ENCODE assay signal across 8 mouse cellular contexts in genomic region chr5:138658922-138659321, GRCm38 (mm10). TPM values are rescaled to one million over a fixed set of nuclear protein-coding genes. Genes with fewer than 3 reads are reported as not detected.
DNase-seq lines count a peak whose midpoint lies in the region; ATAC-seq lines count a peak whose summit lies in the region.

No protein-coding gene starts in this region.

- H3K9ac ChIP-seq in liver, embryonic 11.5 days (ENCODE audit: low read depth, low read length) = no peak overlapping the region

- H3K9me3 ChIP-seq in embryonic facial prominence, embryonic 10.5 days = no peaks in the 10 kb centered on the region
- H3K9me3 ChIP-seq in liver, embryonic 11.5 days (ENCODE audit: control insufficient read depth, low read length) = no peaks in the 10 kb centered on the region

- no peaks in the 10 kb centered on the region for H3K36me3 ChIP-seq in embryonic facial prominence, embryonic 10.5 days (replicated peaks)
- no peaks in the 10 kb centered on the region for H3K36me3 ChIP-seq in liver, embryonic 11.5 days (ENCODE audit: control insufficient read depth, insufficient read depth, low read length)

- H3K4me2 ChIP-seq in liver, embryonic 11.5 days = no peak overlapping the region

- no peaks in the 10 kb centered on the region for H3K27me3 ChIP-seq in embryonic facial prominence, embryonic 10.5 days (replicated peaks; ENCODE audit: low read depth, poor library complexity, severe bottlenecking)
- no peaks in the 10 kb centered on the region for H3K27me3 ChIP-seq in liver, embryonic 11.5 days (replicated peaks; ENCODE audit: control insufficient read depth, insufficient read depth, low read length)

- H3K27ac ChIP-seq in embryonic facial prominence, embryonic 10.5 days (replicated peaks) = no peak overlapping the region
- H3K27ac ChIP-seq in liver, embryonic 11.5 days (ENCODE audit: low read depth, low read length) = no peak overlapping the region

- ATAC-seq in liver, embryonic 11.5 days (replicated peaks; ENCODE audit: low FRiP score) = no peak
- peak; percentile 89 for ATAC-seq in neutrophil, adult 5-6 weeks (ENCODE audit: extremely low read depth, insufficient number of reproducible peaks, low FRiP score, poor library complexity, severe bottlenecking)

- peak; percentile 28 for DNase-seq in urinary bladder, postnatal 25 days (ENCODE audit: low spot score)
- no peak for DNase-seq in urinary bladder, adult 2 months (ENCODE audit: low spot score)
- DNase-seq in adrenal gland, postnatal 36 days = peak; percentile 33 to 55
- DNase-seq in embryonic facial prominence, embryonic 10.5 days (ENCODE audit: low spot score) = peak; percentile 75
- DNase-seq in induced T-regulatory cell, adult 2 months (ENCODE audit: low read depth) = peak; percentile 90
- DNase-seq in liver, embryonic 11.5 days (ENCODE audit: low spot score) = peak; percentile 36
- DNase-seq in urinary bladder, postnatal 4 days (ENCODE audit: low spot score in 2 of 2) = no peak

- WGBS in embryonic facial prominence, embryonic 10.5 days = 19% methylated on average over 5 of the region's 5 CpGs
- WGBS in liver, embryonic 11.5 days = 14% methylated on average over 5 of the region's 5 CpGs

- no peaks in the 10 kb centered on the region for H3K4me1 ChIP-seq in embryonic facial prominence, embryonic 10.5 days
- no peaks in the 10 kb centered on the region for H3K4me1 ChIP-seq in liver, embryonic 11.5 days (replicated peaks; ENCODE audit: control insufficient read depth, insufficient read depth, low read length)

- no peak overlapping the region for H3K4me3 ChIP-seq in embryonic facial prominence, embryonic 10.5 days
- H3K4me3 ChIP-seq in liver, embryonic 11.5 days (ENCODE audit: low read depth, low read length) = no peak overlapping the region

RNA-seq across cellular contexts. Expression of gene A430033K04Rik, which starts 36.3 kb away (rescaled TPM):
- polyA plus RNA-seq in urinary bladder, adult 2 months (2012; rRNA removed) = 5.6 and 7.2 TPM in 2 replicates
- total RNA-seq in adrenal gland, postnatal 36 days (2021) = 1 to 10 TPM; 4.0 to 4.1 TPM
- polyA plus RNA-seq in embryonic facial prominence, embryonic 10.5 days (2016; fragmentation: Nextera tagmentation; extraction: Ambion mirVana) = 9.8 and 10.4 TPM in 2 replicates
- polyA plus RNA-seq in liver, embryonic 11.5 days (2014; fragmentation: Nextera tagmentation; extraction: Ambion mirVana) = 8.0 and 8.6 TPM in 2 replicates
- 12.5 and 16.3 TPM in 2 replicates for total RNA-seq in neutrophil, adult 5-6 weeks (2017)

RNA-seq across cellular contexts. Expression of gene Zfp68, which starts 39.4 kb away (rescaled TPM):
- 26.1 and 27.0 TPM in 2 replicates for polyA plus RNA-seq in urinary bladder, adult 2 months (2012; rRNA removed)
- total RNA-seq in adrenal gland, postnatal 36 days (2021) = 10 to 100 TPM; 18.7 to 20.8 TPM
- polyA plus RNA-seq in embryonic facial prominence, embryonic 10.5 days (2016; fragmentation: Nextera tagmentation; extraction: Ambion mirVana) = 60.3 and 63.7 TPM in 2 replicates
- polyA plus RNA-seq in liver, embryonic 11.5 days (2014; fragmentation: Nextera tagmentation; extraction: Ambion mirVana) = 34.5 and 39.1 TPM in 2 replicates
- 55.5 and 59.7 TPM in 2 replicates for total RNA-seq in neutrophil, adult 5-6 weeks (2017)

Comparison
In these comparisons a context has a peak if more than half of its experiments do, and no peak if none do; other contexts are left out.
1. DNase-seq: peak in urinary bladder, postnatal 25 days (single experiment), adrenal gland, postnatal 36 days (2 of 2), embryonic facial prominence, embryonic 10.5 days (single experiment), induced T-regulatory cell, adult 2 months (single experiment) and liver, embryonic 11.5 days (single experiment); none in urinary bladder, adult 2 months (single experiment) and urinary bladder, postnatal 4 days (0 of 2).